Mouse (Mus musculus) intestine, embryonic 16.5 days (tissue): ENCODE results near the gene Tle2. TPM values are rescaled to one million over a fixed set of nuclear protein-coding genes. Genes with fewer than 3 reads are reported as not detected.

Source experiments
- ATAC-seq: fragments of 200-750 bp; cut with Nextera tagmentation; 2 replicates; pipeline ENCODE4 v1.8.0; 2017; ENCODE audit warnings: moderate TSS enrichment, moderate library complexity
- H3K27ac ChIP-seq: fragments of 300-500 bp; sonication (generic); 2 replicates; pipeline ENCODE4 v1.5.1; 2014; ENCODE audit warnings: mild to moderate bottlenecking, low read length
- H3K27me3 ChIP-seq: fragments of 300-500 bp; sonication (generic); replicated peaks from 2 replicates; pipeline ENCODE4 v1.6.1; 2014; ENCODE audit warnings: low read length, control low read depth, mixed read lengths; ENCODE audit not compliant: control insufficient read depth, insufficient read depth
- H3K36me3 ChIP-seq: fragments of 300-500 bp; sonication (generic); 2 replicates; pipeline ENCODE4 v1.6.1; 2014; ENCODE audit warnings: low read length, control low read depth; ENCODE audit not compliant: control insufficient read depth, insufficient read depth
- H3K4me1 ChIP-seq: fragments of 300-500 bp; sonication (generic); 2 replicates; pipeline ENCODE4 v1.6.1; 2014; ENCODE audit warnings: low read length, control low read depth, mixed read lengths; ENCODE audit not compliant: control insufficient read depth, insufficient read depth
- H3K4me2 ChIP-seq: fragments of 300-500 bp; sonication (generic); 2 replicates; pipeline ENCODE4 v1.6.1; 2014; ENCODE audit warnings: low read depth, low read length, control low read depth
- H3K4me3 ChIP-seq: fragments of 300-500 bp; sonication (generic); 2 replicates; pipeline ENCODE4 v1.5.1; 2014; ENCODE audit warnings: mild to moderate bottlenecking, low read length
- H3K9ac ChIP-seq: fragments of 300-500 bp; sonication (generic); 2 replicates; pipeline ENCODE4 v1.6.1; 2014; ENCODE audit warnings: low read depth, low read length
- H3K9me3 ChIP-seq: fragments of 300-500 bp; sonication (generic); 2 replicates; pipeline ENCODE4 v1.6.1; 2016; ENCODE audit warnings: low read length, control low read depth; ENCODE audit not compliant: control insufficient read depth
- WGBS: fragments of 180-500 bp; shearing (Covaris S2); extraction: QIAGEN DNeasy Blood & Tissue Kit; methylation state at CpG from one replicate; pipeline ENCODE4 v1.1.7; 2014; 5-methylcytosine and 5-hydroxymethylcytosine counted together
- polyA plus RNA-seq: library from polyadenylated mRNA; unstranded; fragments of >200 nt; fragmentation: Nextera tagmentation; extraction: Ambion mirVana; gene quantifications from 2 replicates; pipeline ENCODE4 v1.2.1, GENCODE M21; 2015

Tle2 gene
- polyA plus RNA-seq, 1 experiment from 2014 or later = 12.6 TPM

- peaks cover 6% of the 10 kb centered on the region; the same call in 1 of the 2 replicates for H3K36me3 ChIP-seq
- peak overlapping the region; percentile 84 for H3K4me2 ChIP-seq
- no peaks in the 10 kb centered on the region for H3K27me3 ChIP-seq
- peak; percentile 51 for ATAC-seq
- peak overlapping the region; percentile 64 for H3K9ac ChIP-seq
- WGBS = under 1% methylated on average over 33 of the region's 34 CpGs
- peak overlapping the region; percentile 59 for H3K4me3 ChIP-seq
- H3K9me3 ChIP-seq = no peaks in the 10 kb centered on the region
- peaks cover 60% of the 10 kb centered on the region for H3K4me1 ChIP-seq
- H3K27ac ChIP-seq = peak overlapping the region; percentile 83
Measured at GRCm38 (mm10) chr10:81570831-81571500, 3.4 kb upstream of the Tle2 start.

- Histone ChIP-seq H3K9me3 (no peaks in the 10 kb centered on the region), H3K4me1 (peaks cover 60% of the 10 kb centered on the region), H3K4me2 (peak overlapping the region; percentile 84), H3K9ac (peak overlapping the region; percentile 52), H3K27me3 (no peaks in the 10 kb centered on the region), H3K27ac (peak overlapping the region; percentile 83), H3K36me3 (peaks cover under 1% of the 10 kb centered on the region; the same call in 1 of the 2 replicates), H3K4me3 (peak overlapping the region; percentile 59)
- peak; percentile 86 for ATAC-seq
- 0% methylated on average over 18 of the region's 18 CpGs for WGBS
Measured at GRCm38 (mm10) chr10:81571501-81571876, 2.9 kb upstream of the Tle2 start.

DNA sequence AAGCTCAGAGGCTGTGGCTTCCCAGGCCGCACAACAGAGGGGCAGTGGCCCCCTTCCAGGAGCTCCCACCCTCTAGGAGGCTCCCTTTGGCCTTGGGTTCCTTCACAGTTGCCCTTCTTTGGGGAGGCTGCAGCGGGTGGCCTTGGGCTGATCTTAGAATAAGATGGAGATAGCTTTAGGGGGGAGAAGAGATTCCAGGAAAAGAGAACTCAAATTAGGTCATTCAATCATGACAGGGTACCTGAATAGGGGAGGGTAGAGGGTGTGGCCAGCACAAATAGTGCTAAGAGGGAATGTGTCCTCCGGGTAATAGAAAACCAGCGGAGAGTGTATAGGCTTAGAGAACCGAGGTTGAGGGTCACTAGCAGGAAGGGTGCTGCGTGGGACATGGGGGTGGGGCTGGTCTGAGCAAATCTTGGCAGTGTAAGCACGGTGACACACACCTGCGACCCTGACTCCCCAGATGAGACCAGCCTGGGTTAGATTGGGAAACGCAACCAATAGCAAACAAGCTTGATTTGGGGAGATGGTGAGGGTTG, 2.2 kb upstream of the Tle2 start:
- Histone ChIP-seq H3K9me3 (no peaks in the 10 kb centered on the region), H3K27me3 (no peaks in the 10 kb centered on the region), H3K27ac (peak overlapping the region; percentile 69), H3K36me3 (no peaks in the 10 kb centered on the region), H3K9ac (peak overlapping the region; percentile 6), H3K4me2 (peak overlapping the region; percentile 84), H3K4me1 (peaks cover 60% of the 10 kb centered on the region), H3K4me3 (peak overlapping the region; percentile 29)
- ATAC-seq = peak; percentile 11
- WGBS = 13% methylated on average over 9 of the region's 9 CpGs

GRCm38 (mm10) chr10:81572975-81573374, 1.4 kb upstream of the Tle2 start:
- no peak overlapping the region for H3K4me3 ChIP-seq
- no peaks in the 10 kb centered on the region for H3K27me3 ChIP-seq
- peak overlapping the region; percentile 46; the same call in 1 of the 2 replicates for H3K27ac ChIP-seq
- H3K4me1 ChIP-seq = peaks cover 60% of the 10 kb centered on the region
- no peak overlapping the region for H3K4me2 ChIP-seq
- no peaks in the 10 kb centered on the region for H3K9me3 ChIP-seq
- H3K9ac ChIP-seq = no peak overlapping the region
- 16% methylated on average over 9 of the region's 9 CpGs for WGBS
- no peaks in the 10 kb centered on the region for H3K36me3 ChIP-seq
- no peak for ATAC-seq

DNA sequence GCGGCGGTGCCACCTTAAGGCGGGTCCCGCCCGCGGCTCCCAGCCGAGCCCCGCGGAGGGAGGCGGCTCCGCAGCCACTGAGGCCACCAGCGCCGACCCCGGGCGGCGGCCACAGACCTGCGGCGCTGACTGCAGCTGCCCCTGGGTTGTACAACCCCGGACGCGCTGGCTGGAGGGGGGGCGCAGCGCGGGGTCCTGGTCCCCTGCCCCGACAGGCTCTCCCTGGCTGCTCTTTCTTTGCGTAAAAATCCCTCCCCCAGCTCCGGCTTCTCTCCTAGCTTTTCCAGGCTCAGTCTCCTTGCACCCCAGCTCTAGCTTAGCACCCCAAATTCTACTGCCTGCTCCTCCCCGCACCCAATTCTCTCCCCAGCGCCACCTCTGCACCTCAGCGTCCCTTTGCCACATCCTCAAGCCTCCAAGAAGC, 859 bp downstream of the Tle2 start:
- no peak for ATAC-seq
- peaks cover 39% of the 10 kb centered on the region for H3K4me1 ChIP-seq
- H3K27ac ChIP-seq = peak overlapping the region; percentile 46; the same call in 1 of the 2 replicates
- under 1% methylated on average over 27 of the region's 30 CpGs for WGBS
- H3K9ac ChIP-seq = peak overlapping the region; percentile 77
- no peaks in the 10 kb centered on the region for H3K27me3 ChIP-seq
- H3K9me3 ChIP-seq = no peaks in the 10 kb centered on the region
- no peaks in the 10 kb centered on the region for H3K36me3 ChIP-seq
- H3K4me2 ChIP-seq = peak overlapping the region; percentile 89
- peak overlapping the region; percentile 69 for H3K4me3 ChIP-seq

- Histone ChIP-seq H3K36me3 (no peaks in the 10 kb centered on the region), H3K9me3 (no peaks in the 10 kb centered on the region), H3K4me1 (peaks cover 37% of the 10 kb centered on the region), H3K4me3 (peak overlapping the region; percentile 69), H3K27me3 (no peaks in the 10 kb centered on the region), H3K27ac (peak overlapping the region; percentile 46; the same call in 1 of the 2 replicates), H3K9ac (peak overlapping the region; percentile 77), H3K4me2 (peak overlapping the region; percentile 89)
- no peak for ATAC-seq
- WGBS = 4% methylated on average over 6 of the region's 6 CpGs
Measured at GRCm38 (mm10) chr10:81575695-81576094, 1.3 kb downstream of the Tle2 start.

- H3K27me3 ChIP-seq = no peaks in the 10 kb centered on the region
- no peak overlapping the region for H3K27ac ChIP-seq
- no peak for ATAC-seq
- peaks cover 8% of the 10 kb centered on the region for H3K4me1 ChIP-seq
- H3K4me2 ChIP-seq = no peak overlapping the region
- WGBS = 63% methylated on average over 4 of the region's 4 CpGs
- H3K9ac ChIP-seq = no peak overlapping the region
- H3K36me3 ChIP-seq = no peaks in the 10 kb centered on the region
- no peaks in the 10 kb centered on the region for H3K9me3 ChIP-seq
- H3K4me3 ChIP-seq = no peak overlapping the region
Measured at GRCm38 (mm10) chr10:81579967-81580366, 5.6 kb downstream of the Tle2 start.

DNA sequence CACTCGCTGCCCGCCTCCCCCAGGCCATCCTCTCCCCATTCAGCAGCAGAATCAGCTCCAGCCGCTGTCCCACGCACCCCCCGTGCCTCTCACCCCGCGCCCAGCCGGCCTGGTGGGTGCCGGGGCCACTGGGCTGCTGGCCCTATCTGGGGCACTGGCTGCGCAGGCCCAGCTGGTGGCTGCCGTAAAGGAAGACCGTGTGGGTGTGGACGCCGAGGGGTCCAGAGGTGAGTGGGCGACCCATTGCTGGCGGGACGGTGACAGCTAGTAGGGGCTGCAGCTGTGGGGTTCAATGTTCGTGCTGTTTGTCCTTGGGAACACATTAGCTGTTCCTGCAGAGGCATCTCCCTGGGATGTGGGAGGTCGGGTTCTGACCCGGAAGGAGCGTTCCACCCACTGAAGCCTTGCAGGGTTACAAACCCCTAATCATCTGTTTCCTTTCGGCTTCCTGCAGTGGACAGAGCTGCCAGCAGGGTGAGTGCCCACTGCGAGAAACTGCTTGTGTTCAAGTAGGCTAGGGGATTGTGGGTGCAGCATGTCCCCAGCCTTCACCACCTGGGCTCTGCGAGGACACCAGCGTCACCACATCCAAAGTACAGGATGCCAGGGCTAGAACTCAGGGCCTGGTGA, 6.2 kb downstream of the Tle2 start:
- no peaks in the 10 kb centered on the region for H3K36me3 ChIP-seq
- H3K9me3 ChIP-seq = no peaks in the 10 kb centered on the region
- ATAC-seq = no peak
- no peak overlapping the region for H3K27ac ChIP-seq
- no peak overlapping the region for H3K4me3 ChIP-seq
- H3K9ac ChIP-seq = no peak overlapping the region
- peaks cover 4% of the 10 kb centered on the region for H3K4me1 ChIP-seq
- WGBS = 58% methylated on average over 25 of the region's 25 CpGs
- no peak overlapping the region for H3K4me2 ChIP-seq
- no peaks in the 10 kb centered on the region for H3K27me3 ChIP-seq

DNA sequence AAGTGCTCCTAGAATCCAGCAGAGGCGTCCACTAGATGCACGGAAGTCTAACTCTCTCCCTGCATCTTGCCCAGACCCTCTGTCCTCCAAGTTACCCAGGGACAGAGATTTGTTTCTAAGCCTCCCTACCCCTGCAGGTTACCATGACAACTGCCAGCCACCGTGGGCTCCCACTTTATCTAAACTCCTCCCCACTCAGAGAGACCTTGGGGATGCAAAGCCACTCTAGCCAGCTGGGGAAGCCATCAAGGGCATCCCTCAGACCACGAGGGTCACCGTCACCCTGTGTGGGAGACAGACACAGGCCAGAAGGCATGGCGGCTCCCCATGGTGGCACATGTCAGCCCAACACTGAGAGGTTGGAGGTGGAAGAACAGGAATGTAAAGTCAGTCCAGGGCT, 9.0 kb downstream of the Tle2 start:
- ATAC-seq = no peak
- no peaks in the 10 kb centered on the region for H3K27me3 ChIP-seq
- H3K27ac ChIP-seq = no peak overlapping the region
- H3K4me1 ChIP-seq = no peaks in the 10 kb centered on the region
- H3K9me3 ChIP-seq = no peaks in the 10 kb centered on the region
- no peak overlapping the region for H3K4me3 ChIP-seq
- 50% methylated on average over 6 of the region's 6 CpGs for WGBS
- no peak overlapping the region for H3K4me2 ChIP-seq
- peaks cover 2% of the 10 kb centered on the region; the same call in 1 of the 2 replicates for H3K36me3 ChIP-seq
- H3K9ac ChIP-seq = no peak overlapping the region
